Mouse (Mus musculus): Measurements from ENCODE around the gene Rbfox1.

GRCm38 (mm10) chr16:6149345-6149744 lies 264.2 kb downstream of the Rbfox1 start:
- TF ChIP-seq CTCF (IDR thresholded peaks at IDR 0.05; ENCODE audit: low read depth, low read length) (no peak), EP300 (IDR thresholded peaks at IDR 0.05; ENCODE audit: insufficient read depth, low read depth, low read length) (no peak), POLR2A (IDR thresholded peaks at IDR 0.05; ENCODE audit: insufficient read depth, low read length) (no peak)
